Mouse (Mus musculus) stomach, embryonic 15.5 days (tissue): ENCODE measurements around the gene Itgb7. TPM values are rescaled to one million over a fixed set of nuclear protein-coding genes. Genes with fewer than 3 reads are reported as not detected.

Experiments
- ATAC-seq: fragments of 200-750 bp; cut with Nextera tagmentation; 2 replicates; pipeline ENCODE4 v1.8.0; 2017; ENCODE audit warnings: low read depth, moderate number of reproducible peaks, moderate TSS enrichment; ENCODE audit not compliant: insufficient read depth, low FRiP score
- H3K27ac ChIP-seq: fragments of 300-500 bp; sonication (generic); 2 replicates; pipeline ENCODE4 v1.5.1; 2015; ENCODE audit warnings: mild to moderate bottlenecking, inconsistent platforms
- H3K27me3 ChIP-seq: fragments of 300-500 bp; sonication (generic); replicated peaks from 2 replicates; pipeline ENCODE4 v1.6.1; 2015; ENCODE audit warnings: inconsistent platforms
- H3K36me3 ChIP-seq: fragments of 300-500 bp; sonication (generic); 2 replicates; pipeline ENCODE4 v1.6.1; 2015; ENCODE audit warnings: inconsistent platforms
- H3K4me1 ChIP-seq: fragments of 300-500 bp; sonication (generic); 2 replicates; pipeline ENCODE4 v1.6.1; 2015; ENCODE audit warnings: inconsistent platforms
- H3K4me2 ChIP-seq: fragments of 300-500 bp; sonication (generic); 2 replicates; pipeline ENCODE4 v1.6.1; 2015; ENCODE audit warnings: mild to moderate bottlenecking, inconsistent platforms
- H3K4me3 ChIP-seq: fragments of 300-500 bp; sonication (generic); replicated peaks from 2 replicates; pipeline ENCODE4 v1.5.1; 2015; ENCODE audit warnings: inconsistent platforms
- H3K9ac ChIP-seq: fragments of 300-500 bp; sonication (generic); 2 replicates; pipeline ENCODE4 v1.6.1; 2015; ENCODE audit warnings: inconsistent platforms
- H3K9me3 ChIP-seq: fragments of 300-500 bp; sonication (generic); 2 replicates; pipeline ENCODE4 v1.6.1; 2016; ENCODE audit warnings: inconsistent platforms
- WGBS: fragments of 180-500 bp; shearing (Covaris S2); methylation state at CpG from one replicate; pipeline ENCODE4 v1.1.7; 2015; 5-methylcytosine and 5-hydroxymethylcytosine counted together
- polyA plus RNA-seq: library from polyadenylated mRNA; unstranded; fragments of >200 nt; fragmentation: Nextera tagmentation; extraction: Ambion mirVana; gene quantifications from 2 replicates; pipeline ENCODE4 v1.2.1, GENCODE M21; 2015

Itgb7 gene
- polyA plus RNA-seq, 1 experiment from 2014 or later: 9.6 TPM

DNA sequence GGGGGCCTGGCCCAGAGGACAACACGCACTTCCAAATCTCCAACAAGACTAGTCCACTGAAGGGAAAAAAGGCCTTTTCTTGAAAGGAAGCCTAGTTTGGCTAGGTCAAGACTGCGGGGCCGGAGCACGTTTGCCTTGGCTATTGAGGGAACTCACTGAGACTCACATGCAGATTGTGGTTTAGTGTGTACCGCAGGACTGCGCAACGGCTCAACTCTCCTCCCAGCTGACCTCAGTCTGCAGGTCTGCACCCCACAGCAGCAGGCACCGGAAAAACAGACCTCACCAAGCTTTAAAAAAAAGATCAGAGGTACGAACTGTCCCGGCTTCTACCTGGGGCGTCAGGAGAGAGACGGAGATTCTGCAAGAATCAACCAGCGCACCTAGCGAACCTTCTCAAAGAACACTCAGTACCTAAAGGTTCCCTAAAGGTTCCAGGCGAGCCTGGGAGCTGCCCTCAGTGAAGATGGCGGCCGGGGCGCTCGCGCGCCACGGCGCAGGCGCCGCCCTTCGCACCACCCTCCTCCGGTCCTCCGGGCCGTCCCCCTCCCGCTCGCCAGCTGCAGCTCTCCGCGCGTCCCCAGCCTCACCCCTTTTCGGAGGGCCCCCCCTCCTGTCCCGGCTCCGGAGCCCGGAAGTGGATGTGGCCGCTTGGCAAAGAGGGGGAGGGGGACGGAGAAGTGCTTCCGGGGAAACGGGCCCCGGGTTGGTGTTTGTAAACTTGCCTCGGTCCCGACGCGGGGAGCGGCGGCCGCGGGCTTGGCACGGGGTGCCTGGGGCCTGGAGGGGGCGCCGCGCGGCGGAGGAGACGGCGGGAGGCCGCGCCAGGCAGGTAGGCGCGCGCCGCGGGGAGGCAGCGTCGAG, 28.5 kb downstream of the Itgb7 start, which contains the start of gene Zfp740:
TSS of gene Zfp740 (plus strand) at position 279 of the 864 bp plus-strand sequence.
- H3K36me3 ChIP-seq: peaks cover 20% of the 10 kb centered on the region
- WGBS: under 1% methylated on average over 61 of the region's 68 CpGs
- H3K4me2 ChIP-seq: peak within 1 kb of the TSS; percentile 60
- peaks cover 32% of the 10 kb centered on the region for H3K4me1 ChIP-seq
- peak within 1 kb of the TSS; percentile 98 for H3K27ac ChIP-seq
- peak within 1 kb of the TSS; percentile 68 for H3K4me3 ChIP-seq
- H3K27me3 ChIP-seq: no peaks in the 10 kb centered on the region
- ATAC-seq: peak; percentile 97
- H3K9ac ChIP-seq: peak within 1 kb of the TSS; percentile 83
- H3K9me3 ChIP-seq: no peaks in the 10 kb centered on the region

- H3K9ac ChIP-seq: no peak overlapping the region
- no peak for ATAC-seq
These were observed 32.9 kb downstream of the Itgb7 start for GRCm38 (mm10) chr15:102198841-102199240.

DNA sequence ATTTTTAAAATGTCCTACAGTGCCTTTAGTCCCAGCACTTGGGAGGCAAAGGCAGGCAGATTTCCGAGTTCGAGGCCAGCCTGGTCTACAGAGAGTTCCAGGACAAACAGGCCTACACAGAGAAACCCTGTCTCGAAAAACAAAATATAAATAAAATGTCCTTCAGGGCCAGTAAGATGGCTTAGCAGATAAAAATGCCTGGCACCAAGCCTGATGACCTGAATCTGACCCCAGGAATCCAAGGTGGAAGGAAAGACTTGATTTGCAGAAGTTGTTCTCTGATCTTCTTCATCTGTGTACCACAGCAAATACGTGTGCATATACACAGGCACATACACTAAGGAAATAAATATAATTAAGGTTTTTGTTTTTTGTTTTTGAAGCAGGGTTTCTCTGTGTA, 36.4 kb downstream of the Itgb7 start:
- no peaks in the 10 kb centered on the region for H3K36me3 ChIP-seq
- H3K9me3 ChIP-seq: no peaks in the 10 kb centered on the region
- ATAC-seq: no peak
- H3K4me2 ChIP-seq: no peak overlapping the region
- H3K9ac ChIP-seq: no peak overlapping the region
- H3K4me1 ChIP-seq: peaks cover 9% of the 10 kb centered on the region; the same call in 1 of the 2 replicates
- 59% methylated on average over 4 of the region's 4 CpGs for whole genome bisulfite sequencing
- no peak overlapping the region for H3K27ac ChIP-seq
- no peak overlapping the region for H3K4me3 ChIP-seq
- H3K27me3 ChIP-seq: no peaks in the 10 kb centered on the region

More at GRCm38 (mm10) chr15:102198841-102199240, 32.9 kb downstream of the Itgb7 start:
- H3K4me3 ChIP-seq: no peak overlapping the region
- H3K27me3 ChIP-seq: no peaks in the 10 kb centered on the region
- H3K27ac ChIP-seq: no peak overlapping the region
- H3K4me2 ChIP-seq: no peak overlapping the region
- no peaks in the 10 kb centered on the region for H3K36me3 ChIP-seq
- H3K4me1 ChIP-seq: peaks cover 7% of the 10 kb centered on the region
- 65% methylated on average over 4 of the region's 4 CpGs for WGBS
- no peaks in the 10 kb centered on the region for H3K9me3 ChIP-seq

GRCm38 (mm10) chr15:102194439-102194838, 37.3 kb downstream of the Itgb7 start:
- Histone ChIP-seq H3K27me3 (no peaks in the 10 kb centered on the region), H3K4me3 (no peak overlapping the region), H3K36me3 (no peaks in the 10 kb centered on the region), H3K9ac (no peak overlapping the region), H3K4me2 (no peak overlapping the region), H3K27ac (no peak overlapping the region), H3K4me1 (peaks cover 9% of the 10 kb centered on the region; the same call in 1 of the 2 replicates), H3K9me3 (no peaks in the 10 kb centered on the region)
- whole genome bisulfite sequencing: 77% methylated on average over 4 of the region's 4 CpGs
- no peak for ATAC-seq

- peaks cover 9% of the 10 kb centered on the region; the same call in 1 of the 2 replicates for H3K4me1 ChIP-seq
- no peak for ATAC-seq
- H3K36me3 ChIP-seq: no peaks in the 10 kb centered on the region
- no peak overlapping the region for H3K27ac ChIP-seq
- H3K27me3 ChIP-seq: no peaks in the 10 kb centered on the region
- WGBS: 80% methylated on average over 4 of the region's 4 CpGs
- H3K4me2 ChIP-seq: no peak overlapping the region
- no peak overlapping the region for H3K9ac ChIP-seq
- H3K4me3 ChIP-seq: no peak overlapping the region
- no peaks in the 10 kb centered on the region for H3K9me3 ChIP-seq
These were observed 38.1 kb downstream of the Itgb7 start for GRCm38 (mm10) chr15:102193652-102194051.

DNA sequence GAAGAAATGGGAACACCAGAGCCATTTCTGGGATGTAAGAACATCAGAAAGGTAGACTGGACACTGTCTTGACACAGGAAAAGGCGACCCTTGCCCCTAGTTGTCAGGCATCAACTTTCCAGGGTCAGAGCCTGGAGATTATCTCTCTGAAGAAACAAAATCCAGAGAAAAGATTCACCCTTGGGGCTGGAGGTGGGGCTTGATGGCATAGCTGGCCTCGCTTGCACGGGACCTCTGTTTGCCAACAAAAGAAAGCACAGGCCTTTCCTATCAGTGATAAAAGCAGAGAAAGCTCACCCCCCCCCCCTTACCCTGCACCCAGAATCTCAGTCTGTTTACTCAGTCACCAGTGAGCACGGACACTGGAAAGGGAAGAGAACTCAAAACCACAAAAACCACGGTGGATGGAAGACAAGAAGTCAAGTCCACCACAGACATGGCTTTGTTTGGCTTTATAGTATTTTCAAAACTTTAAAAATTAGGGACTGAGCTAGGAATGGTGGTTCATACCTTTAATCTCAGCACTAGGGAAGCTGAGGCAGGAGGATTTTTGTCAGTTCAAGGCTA, 38.8 kb downstream of the Itgb7 start:
- no peaks in the 10 kb centered on the region for H3K36me3 ChIP-seq
- H3K27ac ChIP-seq: peak overlapping the region; percentile 19; the same call in 1 of the 2 replicates
- peaks cover 9% of the 10 kb centered on the region; the same call in 1 of the 2 replicates for H3K4me1 ChIP-seq
- no peak for ATAC-seq
- H3K27me3 ChIP-seq: no peaks in the 10 kb centered on the region
- no peak overlapping the region for H3K4me3 ChIP-seq
- no peak overlapping the region for H3K9ac ChIP-seq
- H3K9me3 ChIP-seq: no peaks in the 10 kb centered on the region
- H3K4me2 ChIP-seq: no peak overlapping the region
- 39% methylated on average over 5 of the region's 5 CpGs for WGBS

DNA sequence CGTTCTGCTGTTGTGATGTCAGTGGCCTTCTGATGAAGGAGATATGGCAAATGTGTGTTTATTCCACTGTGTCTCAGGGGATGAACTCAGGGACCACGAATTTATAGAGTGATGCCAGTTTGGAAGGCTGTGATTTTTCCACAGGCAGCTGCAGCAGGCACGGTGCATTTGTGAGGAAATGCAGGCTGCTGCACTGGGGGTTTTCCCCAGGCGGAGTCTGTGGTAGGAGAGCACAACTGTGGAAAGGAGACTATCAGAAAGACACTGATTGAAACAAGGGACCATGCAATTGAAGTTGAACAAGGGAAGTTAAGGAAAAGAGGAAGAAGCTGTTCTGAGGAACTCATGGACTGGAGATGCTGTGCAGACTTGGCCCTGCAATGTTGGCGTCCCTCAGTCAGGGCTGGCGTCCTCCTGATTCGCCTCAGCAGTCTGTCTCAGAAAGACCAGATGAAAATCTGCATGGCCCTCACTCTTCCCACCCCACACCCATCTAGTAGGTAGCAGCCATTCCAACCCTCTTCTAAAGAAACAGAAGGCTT, 39.4 kb downstream of the Itgb7 start:
- no peaks in the 10 kb centered on the region; the same call in 1 of the 2 replicates for H3K36me3 ChIP-seq
- ATAC-seq: no peak
- H3K9ac ChIP-seq: no peak overlapping the region
- no peaks in the 10 kb centered on the region for H3K9me3 ChIP-seq
- no peak overlapping the region for H3K4me2 ChIP-seq
- no peaks in the 10 kb centered on the region for H3K27me3 ChIP-seq
- 56% methylated on average over 7 of the region's 7 CpGs for WGBS
- no peak overlapping the region for H3K4me3 ChIP-seq
- peaks cover 9% of the 10 kb centered on the region; the same call in 1 of the 2 replicates for H3K4me1 ChIP-seq
- peak overlapping the region; percentile 19; the same call in 1 of the 2 replicates for H3K27ac ChIP-seq

GRCm38 (mm10) chr15:102191699-102192098, 40.0 kb downstream of the Itgb7 start:
- Histone ChIP-seq H3K9ac (no peak overlapping the region), H3K27me3 (no peaks in the 10 kb centered on the region), H3K9me3 (no peaks in the 10 kb centered on the region), H3K36me3 (no peaks in the 10 kb centered on the region; the same call in 1 of the 2 replicates), H3K4me3 (no peak overlapping the region), H3K27ac (no peak overlapping the region), H3K4me2 (no peak overlapping the region), H3K4me1 (peaks cover 9% of the 10 kb centered on the region; the same call in 1 of the 2 replicates)
- WGBS: 44% methylated on average over 7 of the region's 7 CpGs
- peak; percentile 6; the same call in 1 of the 2 replicates for ATAC-seq

GRCm38 (mm10) chr15:102188883-102189282, 42.9 kb downstream of the Itgb7 start:
- whole genome bisulfite sequencing: 48% methylated on average over 6 of the region's 6 CpGs
- peaks cover 9% of the 10 kb centered on the region; the same call in 1 of the 2 replicates for H3K4me1 ChIP-seq
- no peaks in the 10 kb centered on the region for H3K27me3 ChIP-seq
- H3K4me2 ChIP-seq: no peak overlapping the region
- H3K4me3 ChIP-seq: no peak overlapping the region
- H3K9ac ChIP-seq: no peak overlapping the region
- H3K9me3 ChIP-seq: no peaks in the 10 kb centered on the region
- peak; percentile 41 for ATAC-seq
- H3K27ac ChIP-seq: no peak overlapping the region
- H3K36me3 ChIP-seq: no peaks in the 10 kb centered on the region; the same call in 1 of the 2 replicates

GRCm38 (mm10) chr15:102188096-102188495, 43.6 kb downstream of the Itgb7 start:
- Histone ChIP-seq H3K27ac (no peak overlapping the region), H3K27me3 (no peaks in the 10 kb centered on the region)

GRCm38 (mm10) chr15:102186239-102186638, 45.5 kb downstream of the Itgb7 start:
- 76% methylated on average over 11 of the region's 11 CpGs for WGBS
- no peak overlapping the region for H3K4me2 ChIP-seq

More at GRCm38 (mm10) chr15:102188096-102188495, 43.6 kb downstream of the Itgb7 start:
- WGBS: 75% methylated on average over 10 of the region's 10 CpGs
- no peaks in the 10 kb centered on the region for H3K9me3 ChIP-seq
- no peak overlapping the region for H3K4me3 ChIP-seq
- peaks cover 9% of the 10 kb centered on the region; the same call in 1 of the 2 replicates for H3K4me1 ChIP-seq
- no peaks in the 10 kb centered on the region; the same call in 1 of the 2 replicates for H3K36me3 ChIP-seq
- ATAC-seq: no peak
- no peak overlapping the region for H3K9ac ChIP-seq
- H3K4me2 ChIP-seq: no peak overlapping the region

More at GRCm38 (mm10) chr15:102186239-102186638, 45.5 kb downstream of the Itgb7 start:
- Histone ChIP-seq H3K9me3 (no peaks in the 10 kb centered on the region), H3K9ac (no peak overlapping the region), H3K27me3 (no peaks in the 10 kb centered on the region), H3K4me1 (no peaks in the 10 kb centered on the region; the same call in 1 of the 2 replicates), H3K27ac (no peak overlapping the region), H3K36me3 (peaks cover 3% of the 10 kb centered on the region; the same call in 1 of the 2 replicates), H3K4me3 (no peak overlapping the region)
- no peak for ATAC-seq
